Mouse (Mus musculus) MEL (cell line): Measurements from ENCODE around the gene Nr3c2. TPM values are rescaled to one million over a fixed set of nuclear protein-coding genes. Genes with fewer than 3 reads are reported as not detected.

Experiments used
- DNase-seq: peaks from one replicate; pipeline ENCODE4 v3.0.0; 2011; ENCODE audit warnings: low read depth, low spot score
- H3K27ac ChIP-seq: 2 replicates; pipeline ENCODE4 v1.5.1; 2012; ENCODE audit warnings: low read depth, mild to moderate bottlenecking, control low read depth, low read length, moderate library complexity; ENCODE audit not compliant: control insufficient read depth
- H3K27me3 ChIP-seq, 2 experiments: fragments of 150-350 bp in 1 of 2; sonication (generic) in 1 of 2; 2 replicates each; pipeline ENCODE4 v1.6.1; 2012; ENCODE audit warnings: low read length in 2 of 2, mild to moderate bottlenecking in 2 of 2, improper control_type of control experiment in 1 of 2, moderate library complexity in 1 of 2; ENCODE audit not compliant: insufficient read depth in 2 of 2, control insufficient read depth in 1 of 2
- H3K36me3 ChIP-seq, 2 experiments: 2 replicates each; pipeline ENCODE4 v1.6.1; 2012 to 2014; ENCODE audit warnings: low read length in 2 of 2, improper control_type of control experiment in 1 of 2, inconsistent platforms in 1 of 2, mild to moderate bottlenecking in 1 of 2; ENCODE audit not compliant: insufficient read depth in 2 of 2, control insufficient read depth in 1 of 2
- H3K4me1 ChIP-seq, 2 experiments: fragments of 150-350 bp in 1 of 2; sonication (generic) in 1 of 2; 2 replicates each; pipeline ENCODE4 v1.6.1; 2012; ENCODE audit warnings: low read length in 2 of 2, improper control_type of control experiment in 1 of 2, mild to moderate bottlenecking in 1 of 2; ENCODE audit not compliant: insufficient read depth in 2 of 2, control insufficient read depth in 1 of 2
- H3K4me3 ChIP-seq, 2 experiments: fragments of 150-350 bp in 1 of 2; sonication (generic) in 1 of 2; 2 replicates each; pipeline ENCODE4 v1.5.1; 2012; ENCODE audit warnings: low read depth in 2 of 2, low read length in 2 of 2, mild to moderate bottlenecking in 2 of 2, moderate library complexity in 2 of 2, control low read depth in 1 of 2, improper control_type of control experiment in 1 of 2; ENCODE audit not compliant: control insufficient read depth in 1 of 2, insufficient read depth in 1 of 2
- H3K79me2 ChIP-seq: 2 replicates; pipeline ENCODE4 v1.6.1; 2012; ENCODE audit warnings: mild to moderate bottlenecking, low read length, moderate library complexity; ENCODE audit not compliant: control insufficient read depth, poor library complexity, insufficient read depth
- H3K9ac ChIP-seq: 2 replicates; pipeline ENCODE4 v1.6.1; 2012; ENCODE audit warnings: low read depth, mild to moderate bottlenecking, control low read depth, low read length, moderate library complexity; ENCODE audit not compliant: control insufficient read depth, poor library complexity, severe bottlenecking
- H3K9me3 ChIP-seq: fragments of 150-350 bp; sonication (generic); replicated peaks from 2 replicates; pipeline ENCODE4 v1.6.1; 2012; ENCODE audit warnings: mild to moderate bottlenecking, low read length, improper control_type of control experiment, moderate library complexity; ENCODE audit not compliant: insufficient read depth
- BHLHE40 ChIP-seq: IDR thresholded peaks from 2 replicates; pipeline ENCODE4 v1.6.1; 2012; ENCODE audit warnings: low read depth, mild to moderate bottlenecking, inconsistent platforms, low read length, improper control_type of control experiment, borderline replicate concordance
- CHD2 ChIP-seq: IDR thresholded peaks from 2 replicates; pipeline ENCODE4 v1.6.1; 2011; ENCODE audit warnings: low read length, improper control_type of control experiment
- EP300 ChIP-seq, 2 experiments: IDR thresholded peaks; 2 replicates each; pipeline ENCODE4 v1.6.1; 2011; ENCODE audit warnings: improper control_type of control experiment in 2 of 2, low read length in 2 of 2, low read depth in 1 of 2, mild to moderate bottlenecking in 1 of 2
- ETS1 ChIP-seq: IDR thresholded peaks from 2 replicates; pipeline ENCODE4 v1.6.1; 2012; ENCODE audit warnings: low read depth, mild to moderate bottlenecking, inconsistent platforms, low read length, improper control_type of control experiment, moderate library complexity
- GATA1 ChIP-seq: IDR thresholded peaks from 2 replicates; pipeline ENCODE4 v1.6.1; 2011; ENCODE audit warnings: low read depth, low read length, improper control_type of control experiment
- MAZ ChIP-seq: IDR thresholded peaks from 2 replicates; pipeline ENCODE4 v1.6.1; 2012; ENCODE audit warnings: low read depth, mild to moderate bottlenecking, inconsistent platforms, low read length, improper control_type of control experiment
- MEF2A ChIP-seq: IDR thresholded peaks from 2 replicates; pipeline ENCODE4 v1.6.1; 2014; ENCODE audit warnings: low read depth, mild to moderate bottlenecking, inconsistent platforms, low read length, improper control_type of control experiment; ENCODE audit not compliant: poor library complexity, insufficient replicate concordance, severe bottlenecking; ENCODE audit errors: extremely low read depth
- MXI1 ChIP-seq: IDR thresholded peaks from 2 replicates; pipeline ENCODE4 v1.6.1; 2011; ENCODE audit warnings: mild to moderate bottlenecking, low read depth, low read length, improper control_type of control experiment
- MYB ChIP-seq: IDR thresholded peaks from 2 replicates; pipeline ENCODE4 v1.6.1; 2011; ENCODE audit warnings: mild to moderate bottlenecking, low read depth, low read length, improper control_type of control experiment
- NRF1 ChIP-seq: IDR thresholded peaks from 2 replicates; pipeline ENCODE4 v1.6.1; 2014; ENCODE audit warnings: low read depth, mild to moderate bottlenecking, inconsistent platforms, low read length, improper control_type of control experiment, moderate library complexity; ENCODE audit not compliant: poor library complexity, insufficient read depth, severe bottlenecking
- POLR2AphosphoS5 ChIP-seq: IDR thresholded peaks from 2 replicates; pipeline ENCODE4 v1.6.1; 2012; ENCODE audit warnings: low read depth, borderline replicate concordance, mild to moderate bottlenecking, inconsistent platforms, low read length, moderate library complexity, mixed read lengths
- RAD21 ChIP-seq: IDR thresholded peaks from 2 replicates; pipeline ENCODE4 v1.6.1; 2011; ENCODE audit warnings: mild to moderate bottlenecking, low read depth, low read length, improper control_type of control experiment
- RCOR1 ChIP-seq: IDR thresholded peaks from 2 replicates; pipeline ENCODE4 v1.6.1; 2012; ENCODE audit warnings: low read depth, mild to moderate bottlenecking, inconsistent platforms, low read length, improper control_type of control experiment
- SIN3A ChIP-seq: IDR thresholded peaks from 2 replicates; pipeline ENCODE4 v1.6.1; 2012; ENCODE audit warnings: low read length, improper control_type of control experiment, inconsistent platforms
- TBP ChIP-seq: IDR thresholded peaks from 2 replicates; pipeline ENCODE4 v1.8.0; 2011; ENCODE audit warnings: low read depth, low read length, improper control_type of control experiment
- TCF12 ChIP-seq: IDR thresholded peaks from 2 replicates; pipeline ENCODE4 v1.6.1; 2014; ENCODE audit warnings: low read depth, mild to moderate bottlenecking, inconsistent platforms, low read length, improper control_type of control experiment, moderate library complexity
- ZKSCAN1 ChIP-seq: IDR thresholded peaks from 2 replicates; pipeline ENCODE4 v1.6.1; 2012; ENCODE audit warnings: low read depth, mild to moderate bottlenecking, inconsistent platforms, low read length, improper control_type of control experiment, moderate library complexity
- polyA plus RNA-seq, 2 experiments: library from polyadenylated mRNA; stranded (reverse) in 1 of 2; unstranded in 1 of 2; fragments of >175 nt in 1 of 2; fragments of >200 nt in 1 of 2; gene quantifications; 2 replicates each; pipeline versions ENCODE4 v1.2.1 to v1.2.4; 2012; ENCODE audit warnings: low replicate concordance in 2 of 2, low read depth in 1 of 2; ENCODE audit not compliant: insufficient read length in 2 of 2, insufficient read depth in 1 of 2, missing spikeins in 1 of 2
- total RNA-seq: library from RNA; depleted of rRNA; stranded (reverse); fragments of 300-350 nt; gene quantifications from 2 replicates; pipeline ENCODE4 v1.2.3, GENCODE M21; 2012

The Nr3c2 gene
- total and polyA plus RNA-seq, 3 experiments, result 1.0 to 1.5 TPM; not detected in 1

- no peak for TF ChIP-seq MXI1
- TF ChIP-seq TBP, result no peak
- no peak for TF ChIP-seq NRF1
- no peak for TF ChIP-seq MYB
- no peak for TF ChIP-seq TCF12
- TF ChIP-seq EP300 (IDR thresholded peaks at IDR 0.05; ENCODE audit: low read depth in 1 of 2, low read length in 2 of 2), result 0 out of 4 replicates have a peak, but pooled peaks of 1 of the 2 experiments have one; percentile 8
- no peak for TF ChIP-seq ZKSCAN1
- peak; percentile 71 for TF ChIP-seq ETS1
- no peak for TF ChIP-seq MAZ
- TF ChIP-seq RCOR1, result no peak
- no peak for TF ChIP-seq GATA1
- Histone ChIP-seq H3K9me3 (no peaks in the 10 kb centered on the region), H3K4me1 (peaks cover 11 to 13% of the 10 kb centered on the region in 2 experiments), H3K36me3 (peaks cover 0 to 11% of the 10 kb centered on the region in 2 experiments; a peak in 2 of 4 replicates), H3K79me2 (no peaks in the 10 kb centered on the region), H3K27ac (no peak overlapping the region), H3K9ac (no peak overlapping the region), H3K27me3 (no peaks in the 10 kb centered on the region), H3K4me3 (no peak overlapping the region)
- no peak for DNase-seq
These were observed 147.5 kb downstream of the Nr3c2 start for GRCm38 (mm10) chr8:77046731-77047130.

GRCm38 (mm10) chr8:77051399-77052275, 152.4 kb downstream of the Nr3c2 start:
- Histone ChIP-seq H3K79me2 (no peaks in the 10 kb centered on the region), H3K9me3 (no peaks in the 10 kb centered on the region), H3K4me1 (peaks cover 0 to under 1% of the 10 kb centered on the region in 2 experiments; a peak in 1 of 4 replicates), H3K27me3 (no peaks in the 10 kb centered on the region), H3K9ac (no peak overlapping the region), H3K36me3 (no peaks in the 10 kb centered on the region; a peak in 2 of 4 replicates), H3K27ac (no peak overlapping the region), H3K4me3 (no peak overlapping the region)
- TF ChIP-seq CHD2 (no peak), SIN3A (no peak), BHLHE40 (no peak), MEF2A (no peak), EP300 (IDR thresholded peaks at IDR 0.05; ENCODE audit: low read depth in 1 of 2, low read length in 2 of 2) (no peak), RAD21 (no peak), GATA1 (no peak), POLR2AphosphoS5 (no peak)
- DNase-seq, result no peak
